Mouse (Mus musculus): ENCODE data around the gene Aldh6a1.

DNA sequence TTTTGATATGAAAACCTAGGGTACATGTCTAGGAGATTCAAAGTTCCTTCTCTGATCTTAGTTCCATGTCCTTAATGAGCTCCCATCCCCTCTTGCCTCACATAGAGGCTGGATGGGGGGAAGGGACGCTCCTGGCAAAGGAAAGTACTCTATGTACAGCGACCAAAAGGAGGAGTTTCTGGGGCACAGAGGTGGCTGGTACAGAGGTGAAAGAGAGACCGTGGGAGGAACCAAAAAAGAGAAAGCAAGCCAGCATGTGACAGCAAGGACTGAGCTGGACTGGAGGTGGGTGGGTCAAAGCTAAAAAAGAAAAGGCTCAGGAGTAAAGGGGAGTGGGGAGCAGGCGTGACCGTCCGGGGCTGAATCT, 470 bp downstream of the Aldh6a1 start:
- TF ChIP-seq CTCF (IDR thresholded peaks at IDR 0.05; ENCODE audit: low read depth) (no peak), EP300 (optimal IDR thresholded peaks at IDR 0.05) (no peak)
